Mouse (Mus musculus) liver, adult 2 months (tissue): ENCODE measurements at regions not wholly inside any gene's neighbourhood (a gene's known extent, or its start where the extent isn't known, plus 50 kb on each side); places are given as distances from the start of the nearest gene placed in this dataset.

Experiments used
- CTCF ChIP-seq: fragments of 200-500 bp; IDR thresholded peaks from 2 replicates; pipeline ENCODE4 v1.5.1; 2011; ENCODE audit warnings: low read depth, low read length, control low read depth
- POLR2A ChIP-seq: fragments of 200-500 bp; IDR thresholded peaks from 2 replicates; pipeline ENCODE4 v1.6.1; 2011; ENCODE audit warnings: low read length, control low read depth; ENCODE audit not compliant: insufficient read depth; ENCODE audit errors: extremely low read depth

- TF ChIP-seq POLR2A (no peak), CTCF (no peak)
These were observed 126.2 kb upstream of the Arid1b start for GRCm38 (mm10) chr17:4867754-4868445.
